Mouse (Mus musculus): ENCODE measurements around the gene Fam151b. TPM values are rescaled to one million over a fixed set of nuclear protein-coding genes. Genes with fewer than 3 reads are reported as not detected.

Gene Fam151b
- polyA plus RNA-seq, 1 experiment = 4.1 TPM

GRCm38 (mm10) chr13:92403496-92403895 is 80.3 kb downstream of the Fam151b start:
- DNase-seq (ENCODE audit: low read depth) = no peak
- TF ChIP-seq POLR2A (IDR thresholded peaks at IDR 0.05; ENCODE audit: borderline replicate concordance, extremely low read depth, insufficient read depth, insufficient read length, poor library complexity, severe bottlenecking) (no peak), CTCF (IDR thresholded peaks at IDR 0.05; ENCODE audit: borderline replicate concordance, extremely low read depth, insufficient read depth, insufficient read length) (no peak)

- DNase-seq (ENCODE audit: low read depth) = no peak
- TF ChIP-seq CTCF (IDR thresholded peaks at IDR 0.05; ENCODE audit: borderline replicate concordance, extremely low read depth, insufficient read depth, insufficient read length) (no peak), POLR2A (IDR thresholded peaks at IDR 0.05; ENCODE audit: borderline replicate concordance, extremely low read depth, insufficient read depth, insufficient read length, poor library complexity, severe bottlenecking) (no peak)
Observed at GRCm38 (mm10) chr13:92402063-92402462, 81.8 kb downstream of the Fam151b start.

Other genes starting within 250 kb of the Fam151b start
- gene Gm20379, start 178.0 kb downstream of the Fam151b start, polyA plus RNA-seq (2012; rRNA removed) = not detected in 2 replicates
- 4.8 and 6.6 TPM in 2 replicates for gene Dhfr, start 129.3 kb downstream of the Fam151b start, polyA plus RNA-seq (2012; rRNA removed)
- 20.9 and 22.8 TPM in 2 replicates for gene Msh3, start 129.0 kb downstream of the Fam151b start, polyA plus RNA-seq (2012; rRNA removed)
- gene Ankrd34b, start 58.1 kb downstream of the Fam151b start, polyA plus RNA-seq (2012; rRNA removed) = 1.4 and 2.9 TPM in 2 replicates
- gene Zfyve16, start 46.9 kb upstream of the Fam151b start, polyA plus RNA-seq (2012; rRNA removed) = 16.2 and 18.6 TPM in 2 replicates
- not detected in 2 replicates for gene Spz1, start 92.2 kb upstream of the Fam151b start, polyA plus RNA-seq (2012; rRNA removed)
- 31.7 and 34.8 TPM in 2 replicates for gene Serinc5, start 127.1 kb upstream of the Fam151b start, polyA plus RNA-seq (2012; rRNA removed)

Data from brain, embryonic 14.5 days (tissue).